Mouse (Mus musculus) heart, embryonic 12.5 days (tissue): ENCODE data around the gene BC107364. TPM values are rescaled to one million over a fixed set of nuclear protein-coding genes. Genes with fewer than 3 reads are reported as not detected.
"Not testable (repeated sequence)": the region's sequence is repeated elsewhere in the genome, so short reads cannot be mapped to it uniquely, and the experiment has no call there.

Experiments
- ATAC-seq: fragments of 200-750 bp; cut with Nextera tagmentation; 2 replicates; pipeline ENCODE4 v1.8.0; 2017; ENCODE audit warnings: moderate TSS enrichment, moderate library complexity; ENCODE audit not compliant: insufficient number of reproducible peaks, low FRiP score
- H3K27ac ChIP-seq: fragments of 300-500 bp; sonication (generic); 2 replicates; pipeline ENCODE4 v1.5.1; 2016; ENCODE audit warnings: mild to moderate bottlenecking, moderate library complexity; ENCODE audit not compliant: poor library complexity, severe bottlenecking
- H3K27me3 ChIP-seq: fragments of 300-500 bp; sonication (generic); replicated peaks from 2 replicates; pipeline ENCODE4 v1.6.1; 2016; ENCODE audit warnings: mild to moderate bottlenecking, moderate library complexity
- H3K36me3 ChIP-seq: fragments of 300-500 bp; sonication (generic); 2 replicates; pipeline ENCODE4 v1.6.1; 2016; ENCODE audit warnings: mild to moderate bottlenecking, moderate library complexity
- H3K4me1 ChIP-seq: fragments of 300-500 bp; sonication (generic); replicated peaks from 2 replicates; pipeline ENCODE4 v1.6.1; 2016; ENCODE audit warnings: mild to moderate bottlenecking
- H3K4me2 ChIP-seq: fragments of 300-500 bp; sonication (generic); 2 replicates; pipeline ENCODE4 v1.6.1; 2016; ENCODE audit warnings: mild to moderate bottlenecking, moderate library complexity
- H3K4me3 ChIP-seq: fragments of 300-500 bp; sonication (generic); 2 replicates; pipeline ENCODE4 v1.5.1; 2016; ENCODE audit warnings: mild to moderate bottlenecking
- H3K9ac ChIP-seq: fragments of 300-500 bp; sonication (generic); 2 replicates; pipeline ENCODE4 v1.6.1; 2016; ENCODE audit warnings: mild to moderate bottlenecking, moderate library complexity
- H3K9me3 ChIP-seq: fragments of 300-500 bp; sonication (generic); replicated peaks from 2 replicates; pipeline ENCODE4 v1.6.1; 2016; ENCODE audit warnings: mild to moderate bottlenecking, moderate library complexity
- WGBS: fragments of 180-500 bp; shearing (Covaris S2); methylation state at CpG from one replicate; pipeline ENCODE4 v1.1.7; 2016; 5-methylcytosine and 5-hydroxymethylcytosine counted together
- polyA plus RNA-seq: library from polyadenylated mRNA; unstranded; fragments of >200 nt; fragmentation: Nextera tagmentation; extraction: Ambion mirVana; gene quantifications from 2 replicates; pipeline ENCODE4 v1.2.1, GENCODE M21; 2016

Gene BC107364
- polyA plus RNA-seq, 1 experiment from 2014 or later, result 0.72 TPM

DNA sequence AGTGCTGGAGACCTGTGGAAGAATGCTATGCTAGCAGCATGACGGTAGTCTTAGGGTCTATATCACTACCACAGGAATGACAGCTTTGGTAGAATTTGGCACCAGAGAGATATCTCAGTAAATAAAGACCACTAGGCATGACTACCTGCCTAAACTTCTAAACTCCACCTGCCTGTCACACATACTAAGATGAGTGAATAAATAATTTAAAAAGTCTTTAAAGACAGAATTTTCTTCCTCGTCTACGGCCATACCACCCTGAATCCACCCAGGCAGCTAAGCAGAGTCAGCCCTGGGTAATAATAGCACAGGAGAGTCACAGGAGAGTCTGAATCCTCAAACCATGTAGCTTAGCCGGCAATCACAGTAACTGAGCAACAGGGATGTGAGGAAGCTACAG lies 32.8 kb upstream of the BC107364 start:
- peaks cover 11% of the 10 kb centered on the region; the same call in 1 of the 2 replicates for H3K27me3 ChIP-seq
- H3K27ac ChIP-seq, result no peak overlapping the region; the same call in 1 of the 2 replicates
- no peaks in the 10 kb centered on the region for H3K36me3 ChIP-seq
- no peak for ATAC-seq
- 63% methylated on average over 4 of the region's 4 CpGs for WGBS
- H3K4me2 ChIP-seq, result peak overlapping the region; percentile 37
- H3K9ac ChIP-seq, result peak overlapping the region; percentile 30
- no peak overlapping the region for H3K4me3 ChIP-seq
- no peaks in the 10 kb centered on the region for H3K9me3 ChIP-seq
- H3K4me1 ChIP-seq, result peaks cover 15% of the 10 kb centered on the region

DNA sequence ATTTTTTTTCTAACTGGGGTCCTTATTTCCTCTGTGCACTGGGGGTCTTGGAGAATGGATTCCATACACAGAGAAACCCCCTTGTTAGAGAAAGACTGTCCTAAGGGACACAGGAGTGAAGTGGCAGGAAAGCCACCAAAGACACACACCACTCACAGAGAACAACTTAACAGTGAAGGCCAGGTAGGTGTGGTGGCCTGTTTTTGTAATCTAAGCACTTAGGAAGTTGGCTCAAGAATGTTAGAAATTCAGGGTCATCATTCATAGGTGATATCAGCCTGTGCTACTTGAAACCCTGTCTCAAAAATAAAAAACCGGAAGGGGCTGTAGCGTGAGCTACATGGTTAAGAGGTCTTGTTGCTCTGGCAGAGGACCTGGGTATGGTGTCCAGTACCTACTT lies 31.8 kb upstream of the BC107364 start:
- H3K36me3 ChIP-seq, result no peaks in the 10 kb centered on the region
- H3K4me3 ChIP-seq, result no peak overlapping the region
- H3K4me1 ChIP-seq, result peaks cover 15% of the 10 kb centered on the region
- no peak for ATAC-seq
- H3K9ac ChIP-seq, result no peak overlapping the region
- 88% methylated on average over 2 of the region's 2 CpGs for WGBS
- peaks cover 15% of the 10 kb centered on the region; the same call in 1 of the 2 replicates for H3K27me3 ChIP-seq
- H3K4me2 ChIP-seq, result no peak overlapping the region
- no peaks in the 10 kb centered on the region for H3K9me3 ChIP-seq
- no peak overlapping the region for H3K27ac ChIP-seq

DNA sequence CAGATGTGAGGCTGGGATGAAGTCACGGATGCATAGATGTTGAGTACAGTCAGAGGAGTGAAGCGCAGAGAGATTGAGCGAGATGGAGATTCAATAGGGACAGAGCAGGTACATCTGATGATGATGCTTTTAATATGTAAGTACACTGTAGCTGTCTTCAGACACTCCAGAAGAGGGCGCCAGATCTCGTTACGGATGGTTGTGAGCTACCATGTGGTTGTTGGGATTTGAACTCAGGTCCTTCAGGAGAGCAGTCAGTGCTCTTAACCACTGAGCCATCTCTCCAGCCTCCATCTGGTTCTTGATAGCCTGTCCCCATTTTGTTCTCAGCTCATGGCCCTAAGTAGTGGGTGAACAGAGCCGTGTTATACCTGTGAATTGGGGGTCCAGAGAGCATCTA lies 30.9 kb upstream of the BC107364 start:
- not testable (repeated sequence) for ATAC-seq, H3K4me3 ChIP-seq, H3K36me3 ChIP-seq, H3K9me3 ChIP-seq, H3K9ac ChIP-seq, H3K27ac ChIP-seq, H3K4me2 ChIP-seq
- Histone ChIP-seq H3K27me3 (peaks cover 19% of the 10 kb centered on the region), H3K4me1 (peaks cover 15% of the 10 kb centered on the region)
- WGBS, result 51% methylated on average over 7 of the region's 7 CpGs

DNA sequence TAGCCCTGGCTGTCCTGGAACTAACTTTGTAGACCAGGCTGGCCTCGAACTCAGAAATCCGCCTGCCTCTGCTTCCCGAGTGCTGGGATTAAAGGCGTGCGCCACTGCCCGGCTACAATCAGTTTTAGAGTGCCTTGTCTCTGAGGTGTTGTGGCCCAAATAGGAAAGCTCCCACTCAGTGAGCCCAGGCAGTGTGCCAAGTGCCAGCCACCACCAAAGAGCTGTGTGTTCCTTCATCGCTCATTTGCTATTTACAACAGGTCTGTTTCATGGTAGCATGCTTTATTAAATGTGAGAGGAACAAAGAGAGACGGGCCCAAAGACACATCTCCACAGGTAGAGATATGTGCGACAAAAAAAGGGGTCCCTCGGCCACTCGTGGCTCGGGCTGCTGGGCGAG lies 30.3 kb upstream of the BC107364 start:
- Histone ChIP-seq H3K4me3 (no peak overlapping the region), H3K4me2 (no peak overlapping the region), H3K36me3 (no peaks in the 10 kb centered on the region), H3K27ac (no peak overlapping the region), H3K4me1 (peaks cover 10% of the 10 kb centered on the region), H3K9me3 (no peaks in the 10 kb centered on the region), H3K27me3 (peaks cover 24% of the 10 kb centered on the region), H3K9ac (no peak overlapping the region)
- ATAC-seq, result no peak
- WGBS, result 76% methylated on average over 13 of the region's 13 CpGs

DNA sequence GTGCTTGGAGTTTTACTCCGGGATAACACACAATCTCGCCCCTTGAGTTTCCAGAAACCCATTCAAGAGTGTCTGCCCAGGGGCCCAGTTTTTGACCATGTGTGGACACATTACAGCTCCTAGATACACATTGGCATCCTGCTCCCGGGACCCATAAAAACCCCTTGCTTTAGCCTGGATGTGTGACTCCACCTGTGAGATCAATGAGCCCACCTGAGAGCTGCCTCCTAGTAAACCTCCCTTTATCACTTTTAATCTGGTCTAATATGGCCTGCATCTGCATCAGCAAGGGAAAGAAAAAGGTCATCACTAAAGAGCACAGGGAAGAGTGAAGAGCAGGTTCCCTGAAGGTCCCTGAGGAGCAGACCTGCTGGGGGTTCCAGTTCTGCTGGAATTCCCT lies 29.8 kb upstream of the BC107364 start:
- ATAC-seq, result no peak
- Histone ChIP-seq H3K4me1 (peaks cover 10% of the 10 kb centered on the region), H3K4me3 (no peak overlapping the region), H3K9me3 (no peaks in the 10 kb centered on the region), H3K27ac (no peak overlapping the region), H3K4me2 (no peak overlapping the region), H3K36me3 (no peaks in the 10 kb centered on the region), H3K27me3 (peaks cover 26% of the 10 kb centered on the region), H3K9ac (no peak overlapping the region)
- 87% methylated on average over 3 of the region's 3 CpGs for WGBS

DNA sequence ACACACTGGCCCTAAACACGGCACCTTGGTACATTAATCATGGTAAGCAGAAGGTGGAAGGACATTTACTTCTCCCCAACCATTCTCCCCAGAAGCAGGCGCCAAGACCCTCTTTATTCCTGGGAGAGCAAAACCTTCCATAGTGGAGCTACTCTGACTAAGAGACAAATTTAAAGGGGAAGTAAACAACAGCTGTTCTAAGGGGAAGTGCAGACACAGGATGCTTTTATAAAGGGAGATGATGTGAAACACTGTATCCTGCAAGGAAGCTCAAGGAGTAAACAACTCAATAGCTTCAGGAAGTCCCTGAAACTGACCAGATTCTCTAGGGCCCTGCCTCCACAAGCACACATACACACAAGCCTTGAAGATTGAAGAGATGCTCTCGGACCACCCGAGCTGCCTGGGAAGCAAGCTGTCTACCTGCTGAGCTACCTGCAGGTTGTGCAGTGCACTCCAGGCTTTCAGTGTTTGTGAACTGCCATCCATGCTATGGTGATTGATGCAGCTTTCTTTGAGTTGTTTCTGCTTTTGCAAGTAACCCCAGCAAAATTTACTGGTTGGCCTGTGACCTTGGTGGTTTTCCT lies 28.7 kb upstream of the BC107364 start:
- Histone ChIP-seq H3K27me3 (peaks cover 35% of the 10 kb centered on the region), H3K4me1 (peaks cover 10% of the 10 kb centered on the region), H3K27ac (no peak overlapping the region), H3K4me3 (no peak overlapping the region), H3K4me2 (no peak overlapping the region), H3K36me3 (no peaks in the 10 kb centered on the region), H3K9ac (no peak overlapping the region), H3K9me3 (no peaks in the 10 kb centered on the region)
- ATAC-seq, result no peak
- 83% methylated on average over 4 of the region's 4 CpGs for WGBS

DNA sequence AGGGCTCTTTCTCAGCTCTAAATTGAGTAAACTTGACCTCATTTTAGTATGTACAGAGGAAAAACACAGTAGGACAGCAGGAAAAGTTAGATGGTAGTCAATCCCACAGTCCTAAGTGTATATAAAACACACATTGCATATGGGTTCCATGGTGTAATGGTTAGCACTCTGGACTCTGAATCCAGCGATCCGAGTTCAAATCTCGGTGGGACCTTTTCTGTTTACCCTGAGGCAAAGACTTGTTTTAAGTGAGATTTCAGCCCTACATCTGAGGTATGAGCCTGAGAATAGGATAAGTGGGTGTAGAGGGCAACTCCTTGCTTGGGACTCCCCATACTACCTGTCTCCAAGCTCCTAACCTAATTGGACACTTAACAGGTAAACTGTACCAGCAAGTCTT lies 27.1 kb upstream of the BC107364 start:
- no peak for ATAC-seq
- Histone ChIP-seq H3K9me3 (no peaks in the 10 kb centered on the region), H3K36me3 (no peaks in the 10 kb centered on the region), H3K27me3 (peaks cover 45% of the 10 kb centered on the region), H3K4me3 (no peak overlapping the region), H3K4me2 (no peak overlapping the region), H3K4me1 (peaks cover 9% of the 10 kb centered on the region), H3K9ac (no peak overlapping the region), H3K27ac (no peak overlapping the region)
- 30% methylated on average over 3 of the region's 3 CpGs for WGBS

DNA sequence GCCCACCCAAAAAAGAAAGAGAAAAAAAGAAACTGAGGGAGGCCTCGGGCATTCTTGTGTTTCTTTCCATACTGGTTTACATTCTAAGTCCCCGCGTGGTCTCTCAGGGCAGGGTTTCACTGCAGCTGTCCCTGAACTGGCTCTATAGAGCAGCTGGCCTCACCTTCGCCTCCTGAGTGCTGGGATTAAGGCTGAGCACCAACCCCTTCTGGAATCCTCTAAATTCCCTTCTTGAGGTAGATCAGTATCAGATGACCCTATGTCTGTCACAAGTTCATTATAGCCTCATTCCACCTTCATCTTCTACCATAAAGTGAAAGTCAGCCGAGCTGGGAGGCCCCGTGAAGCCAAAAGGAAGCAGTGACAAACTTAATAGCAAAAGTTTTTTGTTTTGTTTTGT lies 25.5 kb upstream of the BC107364 start:
- peaks cover 60% of the 10 kb centered on the region for H3K27me3 ChIP-seq
- ATAC-seq, result no peak
- WGBS, result 74% methylated on average over 6 of the region's 6 CpGs

DNA sequence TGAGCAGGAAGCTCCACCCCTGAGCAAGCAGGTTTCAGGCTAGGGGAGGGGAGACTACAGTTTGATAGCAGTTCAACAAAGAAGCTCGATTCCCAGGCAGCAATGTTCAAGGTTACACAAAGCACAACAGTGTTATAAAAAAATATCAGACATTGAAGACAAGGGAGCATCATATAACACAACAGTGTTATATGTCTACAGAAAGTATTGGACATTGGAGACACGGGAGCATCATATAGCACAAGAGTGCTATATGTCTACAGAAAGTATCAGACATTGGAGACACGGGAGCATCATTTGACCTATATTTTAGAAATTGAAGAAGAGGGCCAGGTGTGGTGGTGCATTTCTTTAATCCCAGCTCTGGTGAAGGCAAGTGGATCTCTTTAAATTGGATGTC lies 25.0 kb upstream of the BC107364 start:
- Histone ChIP-seq H3K4me2 (no peak overlapping the region), H3K27ac (no peak overlapping the region), H3K9me3 (no peaks in the 10 kb centered on the region), H3K4me3 (no peak overlapping the region), H3K9ac (no peak overlapping the region), H3K36me3 (no peaks in the 10 kb centered on the region), H3K4me1 (peaks cover 9% of the 10 kb centered on the region), H3K27me3 (peaks cover 63% of the 10 kb centered on the region)
- ATAC-seq, result no peak
- WGBS, result 48% methylated on average over 3 of the region's 3 CpGs

More for the DNA sequence above, 25.5 kb upstream of the BC107364 start:
- Histone ChIP-seq H3K36me3 (no peaks in the 10 kb centered on the region), H3K4me2 (no peak overlapping the region), H3K27ac (no peak overlapping the region), H3K4me3 (no peak overlapping the region), H3K9me3 (no peaks in the 10 kb centered on the region), H3K9ac (no peak overlapping the region), H3K4me1 (peaks cover 9% of the 10 kb centered on the region)

DNA sequence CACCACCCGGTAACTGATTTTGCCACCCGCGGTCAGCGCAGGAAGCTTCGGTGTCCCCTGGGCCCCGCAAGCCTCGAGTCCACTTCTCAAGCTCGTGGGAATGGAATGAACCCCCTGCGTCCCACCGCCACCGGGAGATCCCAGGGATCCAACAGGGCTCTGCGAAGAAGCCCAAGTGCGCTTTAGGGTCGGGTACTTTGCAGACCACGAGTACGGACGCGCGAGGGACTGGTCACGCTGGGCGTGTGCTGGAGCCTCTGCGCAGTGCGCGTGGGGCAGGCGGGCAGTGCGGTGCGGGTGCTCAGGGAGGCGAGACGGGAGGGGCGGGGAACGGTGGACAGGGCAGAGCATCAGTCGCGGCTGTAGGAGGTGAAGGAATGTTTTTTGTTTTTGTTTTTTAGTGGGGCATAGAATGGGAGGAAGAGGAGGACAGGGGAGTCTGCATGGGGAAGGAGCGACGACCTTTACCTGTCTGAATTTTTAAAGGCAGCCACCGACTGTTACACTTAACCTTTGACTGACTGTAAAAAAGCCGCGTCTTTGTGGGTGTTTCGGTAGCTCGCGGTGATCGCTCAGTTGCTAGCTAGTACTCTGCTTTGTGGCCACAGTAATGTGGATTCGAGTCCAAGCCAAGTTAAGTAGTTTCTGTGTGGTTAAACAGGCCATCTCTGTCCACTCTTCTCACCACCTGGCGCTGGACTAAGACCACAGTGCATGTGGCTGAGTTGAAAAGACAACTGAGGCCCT lies 23.0 kb upstream of the BC107364 start:
- peak overlapping the region; percentile 51 for H3K4me3 ChIP-seq
- no peaks in the 10 kb centered on the region for H3K9me3 ChIP-seq
- 2% methylated on average over 44 of the region's 44 CpGs for WGBS
- peaks cover 65% of the 10 kb centered on the region for H3K27me3 ChIP-seq
- H3K36me3 ChIP-seq, result no peaks in the 10 kb centered on the region
- H3K27ac ChIP-seq, result no peak overlapping the region
- H3K4me2 ChIP-seq, result peak overlapping the region; percentile 86
- peaks cover 9% of the 10 kb centered on the region for H3K4me1 ChIP-seq
- peak overlapping the region; percentile 71 for H3K9ac ChIP-seq
- no peak for ATAC-seq

DNA sequence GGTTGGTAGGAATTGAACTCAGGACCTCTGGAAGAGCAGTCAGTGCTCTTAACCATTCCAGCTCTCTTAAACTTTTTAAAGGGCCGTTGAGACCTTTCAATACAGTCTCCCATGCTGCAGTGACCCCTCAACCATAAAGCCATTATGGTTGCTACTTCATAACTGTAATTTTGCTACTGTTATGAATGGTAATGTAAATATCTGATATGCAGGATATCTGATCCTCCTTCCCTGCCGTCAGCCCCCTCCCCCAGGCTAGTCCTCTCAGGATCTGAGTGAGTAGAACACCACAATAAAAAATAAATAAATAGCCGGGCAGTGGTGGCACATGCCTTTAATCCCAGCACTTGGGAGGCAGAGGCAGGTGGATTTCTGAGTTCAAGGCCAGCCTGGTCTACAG lies 21.4 kb upstream of the BC107364 start:
- H3K4me3 ChIP-seq, ATAC-seq, H3K9ac ChIP-seq, H3K9me3 ChIP-seq, H3K27ac ChIP-seq, H3K4me1 ChIP-seq, H3K4me2 ChIP-seq, H3K36me3 ChIP-seq: not testable (repeated sequence)
- WGBS, result 61% methylated on average over 3 of the region's 3 CpGs
- peaks cover 61% of the 10 kb centered on the region for H3K27me3 ChIP-seq
